Mouse (Mus musculus) retina, postnatal 7 days (tissue): ENCODE measurements around the gene Olah.

Experiments used
- DNase-seq: peaks from one replicate; pipeline ENCODE4 v3.0.0-alpha.2; 2012; ENCODE audit warnings: low read depth, low spot score

Olah gene

DNA sequence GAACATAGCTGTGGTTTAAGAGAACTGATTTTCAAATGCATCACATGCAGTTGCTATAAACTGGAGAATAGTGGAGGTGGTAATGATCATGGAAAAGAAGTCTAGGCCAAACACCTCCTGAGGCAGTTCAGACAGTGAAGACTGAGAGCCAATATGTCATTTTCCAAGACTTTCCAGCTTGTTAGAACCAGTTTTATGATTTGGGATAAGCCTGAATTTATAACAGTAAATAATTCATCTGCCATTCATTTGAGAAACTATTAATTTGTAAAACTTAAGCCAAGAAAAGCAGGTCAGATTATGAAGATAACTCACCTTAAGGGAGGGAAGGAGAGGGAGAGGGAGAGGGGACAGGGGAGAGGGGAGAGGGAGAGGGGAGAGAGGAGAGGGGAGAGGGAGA is 43.9 kb downstream of the Olah start:
- no peak for DNase-seq

DNA sequence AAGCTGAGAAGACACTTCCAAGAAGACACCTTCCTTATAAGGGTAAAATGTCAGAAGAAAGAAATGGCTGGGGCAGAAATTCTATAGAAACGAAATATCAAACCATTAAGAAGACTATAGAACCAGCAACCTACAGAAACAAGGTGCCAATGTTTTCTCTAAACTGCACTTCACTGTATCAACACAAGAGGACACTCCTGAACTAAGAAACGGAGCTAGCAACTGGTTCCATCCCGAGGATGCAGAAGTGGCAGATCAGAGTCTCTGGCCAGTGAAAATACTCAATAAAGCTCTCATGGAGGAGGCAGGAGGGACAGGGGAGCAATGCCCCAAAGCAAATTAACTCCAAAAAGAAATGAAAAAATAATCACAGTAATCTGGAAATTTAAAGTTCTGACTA is 48.1 kb downstream of the Olah start:
- DNase-seq = peak; percentile 45

DNA sequence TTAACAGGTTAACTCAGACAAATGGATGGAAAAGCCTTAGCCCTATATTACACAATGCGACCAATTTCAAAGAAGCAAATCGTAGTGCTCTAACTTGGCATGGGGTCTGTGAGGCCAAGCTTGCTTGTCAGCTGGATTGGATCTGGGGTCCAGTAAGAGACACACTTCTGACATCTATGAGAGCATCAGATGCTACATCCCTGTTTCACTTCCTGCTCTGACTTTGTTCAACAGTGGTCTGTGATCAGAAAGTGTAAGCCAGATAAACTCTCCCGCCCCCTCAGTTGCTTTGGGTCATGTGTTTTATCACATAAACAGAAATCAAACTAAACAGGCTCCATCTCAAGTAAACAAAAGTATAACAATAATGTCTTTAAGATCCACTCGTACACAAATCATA is 48.6 kb downstream of the Olah start:
- DNase-seq = no peak

DNA sequence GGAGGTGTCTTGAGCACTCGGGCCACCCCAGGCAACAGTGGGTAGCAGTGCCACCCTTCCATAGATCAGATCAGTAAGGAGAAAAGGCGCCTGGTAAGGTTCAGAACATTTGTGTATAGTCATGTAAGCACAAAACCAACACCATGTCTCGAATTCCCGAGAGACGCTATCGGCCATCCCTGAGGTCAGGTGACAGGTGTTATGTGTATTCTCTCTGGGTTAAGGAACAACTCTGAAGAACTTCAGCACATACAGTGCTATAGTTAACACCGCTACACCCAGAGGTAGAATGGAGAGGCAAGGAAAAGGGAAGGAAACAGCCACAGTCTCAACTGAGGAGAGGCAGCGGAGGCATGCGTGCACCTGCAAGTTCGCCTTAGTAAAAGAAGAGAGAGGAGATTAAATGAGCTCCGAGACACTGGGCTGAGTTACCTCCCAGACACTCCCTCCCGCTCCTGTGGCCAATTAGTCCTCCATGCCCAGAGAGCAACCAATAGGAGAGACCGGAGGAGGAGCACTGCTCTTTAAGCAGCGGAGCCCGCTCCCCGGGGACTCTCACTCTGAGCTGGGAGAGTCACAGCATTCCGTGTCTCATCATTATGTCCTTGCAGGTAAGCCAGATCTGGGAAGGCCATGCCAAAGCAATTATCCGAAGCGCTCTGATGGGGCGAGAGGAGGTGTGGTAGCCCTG is 61.3 kb downstream of the Olah start, which contains the start of gene Acbd7:
TSS of gene Acbd7 (plus strand) at position 558 of the 691 bp plus-strand sequence.
- DNase-seq = peak; percentile 57

DNA sequence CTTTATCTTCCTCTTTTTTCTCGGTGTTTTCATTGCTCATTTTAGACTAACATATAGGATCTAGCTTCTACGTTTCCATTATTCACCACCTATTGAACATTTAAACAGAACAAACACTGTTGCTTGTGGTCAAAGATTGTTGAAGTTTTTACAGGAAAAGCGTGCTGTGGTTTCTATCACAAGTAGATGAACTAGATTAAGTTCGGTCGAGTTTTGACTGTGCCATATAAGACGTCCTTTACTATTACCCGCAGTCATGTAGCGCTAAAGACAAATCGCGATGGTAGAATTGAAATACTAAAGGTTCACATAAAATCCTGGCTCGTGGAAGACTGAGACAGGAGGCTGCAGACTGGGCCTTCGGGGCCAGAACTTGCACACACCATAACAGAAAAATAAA is 63.2 kb downstream of the Olah start:
- no peak for DNase-seq

DNA sequence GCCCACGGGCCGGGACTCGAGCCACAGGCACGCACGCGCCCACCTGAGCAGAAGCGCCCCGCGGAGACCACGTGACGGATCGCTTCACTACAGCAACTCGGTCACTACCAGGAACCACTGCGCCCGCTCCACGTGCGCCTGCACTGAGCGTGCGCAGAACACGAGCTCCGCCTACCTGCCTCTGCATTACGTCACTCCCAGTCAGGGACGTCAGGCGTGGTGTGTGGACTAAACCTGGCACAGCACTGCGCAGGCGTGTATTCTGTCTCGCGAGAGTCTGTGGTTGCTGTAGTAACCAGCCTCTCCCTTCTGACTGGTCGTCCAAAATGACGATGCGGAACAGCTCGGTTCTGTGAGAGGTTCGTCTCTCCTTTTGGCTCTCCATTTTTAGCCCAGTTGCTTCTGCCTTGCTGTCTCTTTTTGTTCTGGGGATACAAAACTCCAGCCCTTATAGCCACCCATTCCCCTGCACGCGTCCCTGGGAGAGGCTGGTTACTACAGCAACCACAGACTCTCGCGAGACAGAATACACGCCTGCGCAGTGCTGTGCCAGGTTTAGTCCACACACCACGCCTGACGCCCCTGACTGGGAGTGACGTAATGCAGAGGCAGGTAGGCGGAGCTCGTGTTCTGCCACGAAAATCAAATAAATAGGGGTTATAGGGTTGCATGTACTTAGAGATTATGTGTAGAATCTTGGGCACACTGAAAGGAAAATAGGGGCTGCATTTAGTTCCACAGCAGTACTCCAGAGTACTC is 64.3 kb downstream of the Olah start, which contains the start of gene Rpp38:
TSS of gene Rpp38 (minus strand) at position 160 of the 759 bp plus-strand sequence.
- peak; percentile 94 for DNase-seq

DNA sequence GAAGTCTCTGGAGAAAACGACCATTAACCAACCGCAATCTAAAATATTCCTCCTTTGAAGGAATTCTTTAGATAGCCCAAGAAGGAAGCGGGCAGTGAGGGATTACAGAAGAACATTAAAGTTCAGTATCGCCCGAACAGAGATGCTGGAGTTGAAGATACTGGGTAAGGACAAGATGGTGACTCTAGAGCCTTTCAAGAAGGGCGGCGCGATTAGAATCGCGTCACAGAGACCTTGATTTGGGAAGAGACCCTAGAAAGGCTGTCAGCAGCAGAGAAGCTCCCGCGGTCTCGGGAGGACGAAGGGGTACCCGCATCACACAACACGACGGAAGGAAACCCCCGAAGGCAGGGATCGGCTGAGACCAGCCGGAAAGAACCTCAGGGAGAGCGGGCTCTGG is 65.0 kb downstream of the Olah start:
- no peak for DNase-seq

DNA sequence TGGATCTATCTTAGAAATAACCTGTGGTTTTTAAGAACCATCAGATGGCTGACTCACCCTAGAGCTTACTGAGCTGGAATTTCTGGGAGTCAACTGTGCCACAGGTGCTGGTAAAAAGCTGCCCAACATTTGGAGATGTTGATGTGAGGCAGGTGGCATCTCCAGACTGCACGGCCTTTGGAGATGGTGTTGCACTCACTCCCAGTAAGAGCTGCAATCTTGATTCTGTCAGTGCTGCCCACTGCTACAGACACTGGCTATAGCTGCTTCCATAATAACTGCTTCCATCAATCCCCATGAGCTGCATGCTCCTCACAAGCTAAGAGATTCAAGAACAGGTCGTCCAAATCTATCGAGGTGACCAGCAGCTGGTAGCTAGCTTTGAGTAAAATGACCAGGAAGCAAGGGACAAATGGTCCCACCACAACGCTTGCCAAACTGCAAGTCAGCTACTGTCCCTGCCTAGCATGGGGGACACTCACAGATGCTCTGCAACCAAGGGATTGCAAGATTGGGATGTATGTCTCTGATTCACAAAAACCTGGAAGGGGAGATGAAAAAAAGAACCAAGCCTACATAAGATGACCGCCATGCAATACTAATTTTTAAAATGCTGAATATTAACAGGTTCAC is 65.8 kb downstream of the Olah start:
- DNase-seq = no peak

DNA sequence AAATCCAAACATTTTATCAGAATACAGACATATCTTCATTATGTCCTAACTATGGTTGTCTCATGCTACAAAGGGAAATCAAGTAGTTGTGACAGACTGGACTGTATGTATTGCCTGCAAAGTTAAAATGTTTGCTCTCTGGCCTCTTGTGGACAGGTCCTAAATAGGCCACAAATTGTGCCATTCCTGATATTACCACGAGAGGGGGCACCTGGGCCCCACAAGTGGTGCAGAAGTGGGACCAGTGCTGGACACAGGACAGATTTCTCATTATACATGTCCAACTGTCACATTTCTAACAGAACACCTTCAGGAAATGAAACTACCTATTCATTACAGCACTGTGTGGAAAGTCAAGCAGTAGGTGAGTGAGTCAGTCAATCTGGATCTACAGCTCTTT is 69.7 kb downstream of the Olah start:
- peak; percentile 45 for DNase-seq

DNA sequence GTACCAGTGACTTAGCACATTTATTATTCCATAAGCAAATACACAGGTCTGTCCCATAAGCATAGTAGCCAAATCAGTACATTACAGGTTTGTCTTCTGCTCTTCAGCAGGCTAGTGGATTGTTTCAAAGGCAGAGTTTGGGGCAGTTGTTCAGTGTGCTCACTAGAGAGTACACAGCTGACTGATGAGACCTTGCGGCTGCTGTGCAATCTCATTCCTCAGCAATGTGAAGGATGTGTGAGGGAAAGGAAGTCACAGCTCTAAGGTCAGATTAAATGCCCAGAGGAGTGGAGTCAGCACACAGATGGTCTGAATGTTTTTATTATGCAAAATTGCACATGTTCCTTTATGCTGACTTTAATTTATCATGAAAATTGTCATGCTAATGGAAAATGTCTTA is 70.5 kb downstream of the Olah start:
- no peak for DNase-seq

DNA sequence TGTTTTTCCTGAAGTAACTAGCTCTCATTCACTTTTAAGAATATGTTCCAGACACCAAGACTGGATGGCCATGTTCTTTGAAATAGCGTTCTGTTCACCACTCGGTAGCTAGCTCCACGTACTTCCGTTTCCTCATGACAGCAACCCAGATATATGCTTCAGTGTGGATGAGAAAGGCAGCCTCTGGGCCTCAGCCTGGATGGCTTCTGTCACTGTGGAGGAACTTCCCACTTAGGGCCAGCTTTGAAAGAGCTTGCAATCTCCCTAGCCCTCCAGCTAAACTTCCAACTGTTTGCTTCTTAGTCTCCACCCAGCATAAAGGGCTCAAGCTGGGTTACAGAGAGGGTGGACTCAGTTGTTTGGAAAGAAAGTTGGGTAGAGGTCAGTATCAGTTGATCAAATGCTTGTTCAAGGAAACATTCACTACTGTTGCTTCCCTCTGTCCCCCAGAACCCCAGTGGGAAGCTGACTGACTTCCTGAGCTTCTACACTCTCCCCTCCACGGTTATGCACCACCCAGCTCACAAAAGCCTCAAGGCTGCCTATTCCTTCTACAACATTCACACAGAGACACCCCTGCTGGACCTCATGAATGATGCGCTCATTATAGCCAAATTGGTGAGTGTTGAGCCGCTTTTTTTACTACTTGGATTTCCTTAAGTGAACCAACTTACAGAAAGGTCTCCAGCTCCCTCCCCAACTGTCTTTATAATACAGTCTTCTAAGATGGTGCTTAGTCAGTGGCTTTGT is 72.5 kb downstream of the Olah start:
- DNase-seq = no peak

DNA sequence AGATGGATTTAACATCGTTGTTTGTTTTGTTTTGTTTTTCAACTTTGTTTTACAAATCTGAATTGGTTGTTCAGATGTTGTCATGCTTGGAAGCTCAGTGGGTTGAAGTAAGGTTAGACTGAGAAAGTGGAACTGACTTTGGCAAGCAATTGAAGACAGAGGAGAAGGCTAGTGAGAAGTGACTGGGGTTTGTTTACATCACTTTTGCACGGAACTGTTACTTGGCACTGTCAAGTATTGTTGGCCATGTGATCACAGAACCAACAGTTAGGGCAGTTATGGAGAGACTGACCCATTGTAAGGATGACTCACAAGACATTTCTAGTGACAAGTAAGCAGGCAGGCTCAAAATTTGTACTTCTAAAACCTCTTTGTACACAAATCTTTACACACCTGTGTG is 73.9 kb downstream of the Olah start:
- no peak for DNase-seq

DNA sequence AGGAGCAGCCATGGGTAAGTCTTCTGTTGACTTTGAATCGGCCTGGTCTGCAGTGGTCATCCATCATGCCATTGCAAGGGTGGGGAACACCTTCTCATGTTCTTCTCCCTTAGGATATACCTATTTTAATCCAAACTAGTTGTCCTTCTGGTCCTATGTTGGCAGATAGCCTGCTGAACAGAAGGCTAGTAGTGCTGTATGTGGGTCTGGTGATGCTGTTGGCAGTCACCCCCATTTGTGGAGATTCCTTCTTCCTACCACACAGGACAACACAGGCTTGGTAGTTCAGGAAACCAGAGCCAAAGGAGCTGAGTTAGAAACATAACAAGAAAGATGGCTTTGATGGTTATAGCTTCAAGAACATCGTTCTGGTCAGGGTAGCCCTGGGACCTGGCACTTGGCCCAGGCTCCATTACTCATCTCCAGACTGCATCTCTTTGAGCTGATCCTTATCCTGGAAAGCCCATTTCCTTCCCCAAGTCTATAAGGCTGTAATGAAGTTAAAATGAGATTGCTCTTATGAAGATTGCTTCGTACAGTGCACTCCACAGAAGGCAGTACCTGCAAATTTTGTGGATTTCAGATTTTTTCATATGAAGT is 91.5 kb downstream of the Olah start:
- DNase-seq = no peak

DNA sequence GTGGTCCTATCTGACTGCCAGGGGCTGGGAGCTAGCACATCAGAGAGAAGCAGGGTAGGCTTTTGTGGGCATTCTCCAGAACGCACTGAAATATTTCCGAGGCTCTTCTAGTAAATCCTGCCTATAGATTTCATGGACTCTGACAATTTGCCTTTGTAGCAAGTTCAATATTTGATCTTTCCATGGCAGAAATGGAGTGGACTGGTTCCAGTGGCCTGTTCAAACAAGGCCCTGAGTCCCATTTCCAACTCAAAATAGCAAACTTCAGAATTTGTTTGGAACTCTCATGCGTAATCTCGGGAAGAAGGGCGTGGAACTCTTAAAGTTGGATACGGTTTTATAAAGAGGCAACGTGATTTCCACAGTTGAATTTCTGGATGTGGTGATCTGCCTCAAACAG is 101.2 kb downstream of the Olah start:
- DNase-seq = no peak

DNA sequence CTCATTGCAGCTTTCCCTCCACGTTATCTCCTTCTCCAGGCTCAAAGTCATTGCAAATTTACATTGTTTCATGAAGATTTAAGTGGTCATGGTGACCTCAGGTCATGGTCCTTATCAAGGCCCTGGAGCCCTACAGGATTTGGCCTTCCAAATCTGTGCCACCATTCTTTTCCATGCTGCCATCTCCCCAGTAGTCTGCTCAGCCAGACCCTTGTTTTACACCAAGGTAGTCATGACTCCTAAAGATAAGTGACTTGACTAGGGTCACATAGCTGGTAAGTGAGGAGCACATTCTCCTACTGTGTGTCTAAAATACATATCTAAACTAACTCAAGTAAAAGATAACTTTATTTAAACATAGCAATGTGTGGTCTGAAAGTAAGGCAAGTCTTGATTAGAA is 104.8 kb downstream of the Olah start:
- DNase-seq = no peak
